Mouse (Mus musculus) liver, embryonic 14.5 days (tissue): ENCODE results near the gene Scgn. TPM values are rescaled to one million over a fixed set of nuclear protein-coding genes. Genes with fewer than 3 reads are reported as not detected.
A peak's percentile ranks its signal among the peaks of the same experiment; 100 is the strongest.

Experiments used
- ATAC-seq: fragments of 200-750 bp; cut with Nextera tagmentation; 2 replicates; pipeline ENCODE4 v1.8.0; 2017; ENCODE audit warnings: moderate number of reproducible peaks, mild to moderate bottlenecking, moderate library complexity; ENCODE audit not compliant: insufficient read depth
- DNase-seq, 3 experiments: peaks; one replicate each; pipeline ENCODE4 v3.0.0-alpha.2; 2012 to 2013; ENCODE audit warnings: low read depth in 3 of 3, low spot score in 3 of 3
- H3K27ac ChIP-seq: fragments of 300-500 bp; sonication (generic); 2 replicates; pipeline ENCODE4 v1.5.1; 2014; ENCODE audit warnings: moderate library complexity, mild to moderate bottlenecking, control low read depth, inconsistent platforms
- H3K27me3 ChIP-seq: fragments of 300-500 bp; sonication (generic); 2 replicates; pipeline ENCODE4 v1.6.1; 2014; ENCODE audit warnings: mild to moderate bottlenecking, low read length, moderate library complexity; ENCODE audit not compliant: control insufficient read depth, insufficient read depth
- H3K36me3 ChIP-seq: fragments of 300-500 bp; sonication (generic); replicated peaks from 2 replicates; pipeline ENCODE4 v1.6.1; 2014; ENCODE audit warnings: low read depth; ENCODE audit not compliant: control insufficient read depth, insufficient read depth
- H3K4me1 ChIP-seq, 2 experiments: fragments of 200-500 bp in 1 of 2; fragments of 300-500 bp in 1 of 2; sonication (generic) in 1 of 2; replicated peaks; 2 replicates each; pipeline ENCODE4 v1.6.1; 2012 to 2014; ENCODE audit warnings: antibody characterized with exemption in 1 of 2, inconsistent platforms in 1 of 2, low read length in 1 of 2; ENCODE audit not compliant: control insufficient read depth in 2 of 2, insufficient read depth in 2 of 2
- H3K4me2 ChIP-seq: fragments of 300-500 bp; sonication (generic); 2 replicates; pipeline ENCODE4 v1.6.1; 2014; ENCODE audit warnings: low read depth, mild to moderate bottlenecking, control low read depth, moderate library complexity
- H3K4me3 ChIP-seq, 2 experiments: fragments of 200-500 bp in 1 of 2; fragments of 300-500 bp in 1 of 2; sonication (generic) in 1 of 2; 2 replicates each; pipeline ENCODE4 v1.5.1; 2012 to 2014; ENCODE audit warnings: low read depth in 2 of 2, low read length in 2 of 2, mild to moderate bottlenecking in 2 of 2, control low read depth in 1 of 2, inconsistent platforms in 1 of 2, moderate library complexity in 1 of 2; ENCODE audit not compliant: insufficient read depth in 1 of 2
- H3K9ac ChIP-seq: fragments of 300-500 bp; sonication (generic); replicated peaks from 2 replicates; pipeline ENCODE4 v1.6.1; 2014; ENCODE audit warnings: mild to moderate bottlenecking, control low read depth, moderate library complexity
- H3K9me3 ChIP-seq: fragments of 300-500 bp; sonication (generic); 2 replicates; pipeline ENCODE4 v1.6.1; 2016; ENCODE audit warnings: low read length, mixed read lengths; ENCODE audit not compliant: control insufficient read depth
- CTCF ChIP-seq: IDR thresholded peaks from 2 replicates; pipeline ENCODE4 v1.5.1; 2016; ENCODE audit warnings: antibody characterized with exemption, low read depth, control low read depth
- EP300 ChIP-seq: IDR thresholded peaks from 2 replicates; pipeline ENCODE4 v1.6.1; 2016; ENCODE audit warnings: antibody characterized with exemption, low read depth
- WGBS: fragments of 180-500 bp; shearing (Covaris S2); extraction: QIAGEN DNeasy Blood & Tissue Kit; methylation state at CpG from one replicate; pipeline ENCODE4 v1.1.7; 2014; ENCODE audit not compliant: insufficient replicate concordance; 5-methylcytosine and 5-hydroxymethylcytosine counted together
- polyA plus RNA-seq, 2 experiments: library from polyadenylated mRNA; depleted of rRNA in 1 of 2; stranded (reverse) in 1 of 2; unstranded in 1 of 2; fragments of >200 nt; fragmentation: Nextera tagmentation in 1 of 2; extraction: Ambion mirVana in 1 of 2; gene quantifications; 2 replicates each; pipeline versions ENCODE4 v1.2.1 to v1.2.3; 2012 to 2014

Gene Scgn
- polyA plus RNA-seq, 2 experiments = not detected

GRCm38 (mm10) chr13:24018515-24018914 is 27.5 kb upstream of the Scgn start:
- WGBS = 61% methylated on average over 4 of the region's 4 CpGs
- Histone ChIP-seq H3K27ac (no peak overlapping the region), H3K9ac (no peak overlapping the region), H3K9me3 (no peaks in the 10 kb centered on the region), H3K4me3 (no peak overlapping the region), H3K36me3 (no peaks in the 10 kb centered on the region), H3K4me1 (no peaks in the 10 kb centered on the region), H3K27me3 (no peaks in the 10 kb centered on the region), H3K4me2 (no peak overlapping the region)
- ATAC-seq (no peak), DNase-seq (no peak)
- TF ChIP-seq EP300 (no peak), CTCF (no peak)

GRCm38 (mm10) chr13:24005528-24005927 is 14.5 kb upstream of the Scgn start:
- Histone ChIP-seq H3K4me1 (peaks cover 4 to 10% of the 10 kb centered on the region in 2 experiments; a peak in 2 of 4 replicates), H3K4me3 (no peak overlapping the region), H3K27ac (no peak overlapping the region), H3K9me3 (no peaks in the 10 kb centered on the region), H3K27me3 (no peaks in the 10 kb centered on the region; the same call in 1 of the 2 replicates), H3K4me2 (no peak overlapping the region), H3K9ac (no peak overlapping the region), H3K36me3 (no peaks in the 10 kb centered on the region)
- TF ChIP-seq EP300 (0 out of 2 replicates have a peak, but pooled peaks have one; percentile 32), CTCF (no peak)
- WGBS = 35% methylated on average over 2 of the region's 2 CpGs
- ATAC-seq (peak; percentile 58), DNase-seq (peak in 2 of 3 experiments; percentile 3 to 17)

GRCm38 (mm10) chr13:24001797-24002196 is 10.8 kb upstream of the Scgn start:
- Histone ChIP-seq H3K27me3 (no peaks in the 10 kb centered on the region; the same call in 1 of the 2 replicates), H3K4me1 (peaks cover 4 to 10% of the 10 kb centered on the region in 2 experiments; a peak in 2 of 4 replicates), H3K9ac (no peak overlapping the region), H3K4me2 (no peak overlapping the region), H3K36me3 (no peaks in the 10 kb centered on the region), H3K9me3 (no peaks in the 10 kb centered on the region), H3K27ac (no peak overlapping the region), H3K4me3 (no peak overlapping the region)
- DNase-seq (no peak), ATAC-seq (no peak)
- WGBS = 35% methylated on average over 2 of the region's 2 CpGs
- TF ChIP-seq EP300 (no peak), CTCF (no peak)

GRCm38 (mm10) chr13:24001081-24001480 is 10.1 kb upstream of the Scgn start:
- H3K4me3 ChIP-seq = no peak overlapping the region
- TF ChIP-seq CTCF (no peak), EP300 (no peak)
- WGBS = 44% methylated on average over 2 of the region's 2 CpGs

GRCm38 (mm10) chr13:23998826-23999225 is 7.8 kb upstream of the Scgn start:
- 61% methylated on average over 2 of the region's 2 CpGs for WGBS
- Histone ChIP-seq H3K9ac (no peak overlapping the region), H3K36me3 (no peaks in the 10 kb centered on the region), H3K27me3 (peaks cover 5% of the 10 kb centered on the region), H3K9me3 (no peaks in the 10 kb centered on the region), H3K4me2 (no peak overlapping the region), H3K4me3 (no peak overlapping the region), H3K27ac (no peak overlapping the region), H3K4me1 (no peaks in the 10 kb centered on the region)
- TF ChIP-seq EP300 (no peak), CTCF (no peak)
- DNase-seq (no peak), ATAC-seq (no peak)

More at GRCm38 (mm10) chr13:24001081-24001480, 10.1 kb upstream of the Scgn start:
- Histone ChIP-seq H3K9ac (no peak overlapping the region), H3K4me1 (peaks cover 4 to 10% of the 10 kb centered on the region in 2 experiments; a peak in 2 of 4 replicates), H3K4me2 (no peak overlapping the region), H3K27me3 (no peaks in the 10 kb centered on the region; the same call in 1 of the 2 replicates), H3K27ac (no peak overlapping the region), H3K9me3 (no peaks in the 10 kb centered on the region), H3K36me3 (no peaks in the 10 kb centered on the region)
- DNase-seq = no peak
- no peak for ATAC-seq
